In the genomic region with DNA sequence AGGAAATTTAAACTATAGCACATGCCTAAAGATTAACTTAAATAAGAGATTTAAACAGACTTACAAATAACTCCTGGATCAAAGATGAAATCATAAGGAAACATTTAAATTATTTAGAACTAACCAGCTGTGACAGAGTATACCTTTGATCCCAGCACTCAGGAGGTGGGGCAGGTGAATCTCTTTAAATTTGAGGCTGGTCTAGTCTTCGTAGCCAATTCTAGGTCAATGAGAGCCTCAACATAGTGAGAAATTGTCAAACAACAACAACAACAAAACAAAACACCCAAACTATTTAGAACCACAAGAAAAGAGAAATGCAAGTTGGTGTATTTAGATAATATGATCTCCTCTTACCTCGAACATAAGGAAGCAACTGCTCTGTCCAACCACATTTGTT, we compare ENCODE assay signal across 8 mouse cellular contexts. TPM values are rescaled to one million over a fixed set of nuclear protein-coding genes. Genes with fewer than 3 reads are reported as not detected.
DNase-seq lines count a peak whose midpoint lies in the region; ATAC-seq and TF ChIP-seq lines count a peak whose summit lies in the region.

A gene (minus strand): TSS at position 101 of the 400 bp plus-strand sequence.

- H3K79me3 ChIP-seq in C2C12 (ENCODE audit: low read depth) = no peaks in the 10 kb centered on the region

- TF ChIP-seq CTCF in C2C12 (IDR thresholded peaks at IDR 0.05; ENCODE audit: control insufficient read depth, insufficient read depth, insufficient read length) = no peak

- H3ac ChIP-seq in C2C12 (ENCODE audit: control insufficient read depth, insufficient read length, low read depth) = no peak within 1 kb of the TSS

- H3K36me3 ChIP-seq in C2C12 (ENCODE audit: control insufficient read depth, insufficient read depth) = no peaks in the 10 kb centered on the region

- H3K4me3 ChIP-seq in C2C12 (ENCODE audit: insufficient read depth, poor library complexity, severe bottlenecking) = no peak within 1 kb of the TSS

- no peak for ATAC-seq in erythroblast, adult 5-6 weeks (replicated peaks; ENCODE audit: low FRiP score, poor library complexity, severe bottlenecking)

- no peak for DNase-seq in gastrocnemius, postnatal 14 days
- DNase-seq in gastrocnemius, adult 8-10 months (ENCODE audit: low spot score in 2 of 2) = no peak
- no peak for DNase-seq in heart, adult 8-10 months (ENCODE audit: low spot score)
- DNase-seq in layer of hippocampus, postnatal 36 days = no peak
- no peak for DNase-seq in right cerebral cortex, adult 18-20 months
- DNase-seq in natural killer cell, adult 2 months (ENCODE audit: low spot score in 2 of 2) = no peak

- H3K27me3 ChIP-seq in C2C12 (ENCODE audit: control insufficient read depth, insufficient read depth, insufficient read length) = no peaks in the 10 kb centered on the region

- no peaks in the 10 kb centered on the region for H3K79me2 ChIP-seq in C2C12 (ENCODE audit: control insufficient read depth, insufficient read depth)

- intact Hi-C loops in gastrocnemius, postnatal 14 days (cut with DNase I; ENCODE audit: low total_unique reads) = loop anchor here (10.0 kb wide), 1 partner anchor 60 kb away; no protein-coding TSS in a partner anchor

TF ChIP-seq in C2C12, 6 proteins besides CTCF, POLR2A, EP300 and RAD21:
- TF ChIP-seq USF1 (IDR thresholded peaks at IDR 0.05; ENCODE audit: low read depth) (no peak), MYOG (IDR thresholded peaks at IDR 0.05; ENCODE audit: control insufficient read depth, extremely low read depth, insufficient read length) (no peak)
TF ChIP-seq in C2C12: peak in this region for 0.

RNA-seq across cellular contexts. Expression of the gene that starts here (rescaled TPM):
- 10 to 100 TPM; 10.6 to 11.3 TPM for total RNA-seq in gastrocnemius, postnatal 14 days (2021)
- total RNA-seq in gastrocnemius, adult 8-10 months (2022) = 1 to 10 TPM; 2.4 to 3.9 (median 3.4) TPM
- polyA plus RNA-seq in C2C12 (2012; fragmentation: generic; extraction: Trizol) = 59.9 TPM
- total RNA-seq in heart, adult 8-10 months (2022) = 10 to 100 TPM in 3 of 4 experiments, 1 to 10 TPM in 1; 9.3 to 12.2 (median 10.8) TPM
- 10 to 100 TPM; 43.3 to 47.7 TPM for total RNA-seq in layer of hippocampus, postnatal 36 days (2021)
- total RNA-seq in erythroblast, adult 5-6 weeks (2015; ENCODE audit: low replicate concordance) = 4.4 and 6.3 TPM in 2 replicates
- total RNA-seq in erythroblast, adult 5-6 weeks (2017; ENCODE audit: low replicate concordance) = 2.3 and 2.9 TPM in 2 replicates
